Mouse (Mus musculus) spleen, adult 10 weeks (tissue): ENCODE data around the gene D5Ertd579e. TPM values are rescaled to one million over a fixed set of nuclear protein-coding genes. Genes with fewer than 3 reads are reported as not detected.

Source experiments
- polyA plus RNA-seq: library from polyadenylated mRNA; stranded (reverse); fragments of 350-450 nt; fragmentation: Illumina TruSeq; extraction: RNeasy Lipid Tissue Mini Kit (QIAGEN cat#74804); gene quantifications from one replicate; pipeline ENCODE4 v1.2.3, GENCODE M21; 2015; ENCODE audit warnings: low replicate concordance; ENCODE audit not compliant: insufficient read depth

D5Ertd579e gene
- polyA plus RNA-seq = 36.3 TPM

GRCm38 (mm10) chr5:36695461-36696231 lies at the start of gene D5Ertd579e:
Gene D5Ertd579e (minus strand): TSS chr5:36696024.

DNA sequence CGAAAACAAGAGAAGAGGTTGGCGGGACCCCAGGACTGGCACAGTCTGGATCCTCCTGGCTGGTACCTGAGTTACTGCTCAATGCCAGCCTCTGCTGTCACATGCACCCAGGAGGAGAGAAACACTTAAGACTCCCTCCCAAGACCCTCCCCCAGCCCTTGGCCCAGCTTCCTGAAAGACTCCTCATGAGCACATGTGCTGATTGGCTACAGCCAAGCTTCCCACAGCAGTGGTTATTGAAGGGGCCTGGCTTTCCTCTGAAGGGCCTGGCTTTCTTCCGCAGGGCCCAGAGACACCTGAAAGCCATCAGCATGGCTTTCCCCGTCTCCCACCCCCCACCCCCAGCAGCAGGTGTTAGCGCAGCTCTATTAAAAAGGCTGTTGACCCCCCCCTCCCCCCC lies 102.6 kb downstream of the D5Ertd579e start, which contains the start of gene Tbc1d14:
Gene Tbc1d14 (minus strand): TSS at position 101 of the 400 bp plus-strand sequence.

Other genes with a start within 250 kb of the D5Ertd579e start
- gene Grpel1, start 231.0 kb downstream of the D5Ertd579e start, polyA plus RNA-seq = 16.8 TPM
- 21.5 TPM for gene Tada2b, start 211.7 kb downstream of the D5Ertd579e start, polyA plus RNA-seq
- gene Ccdc96, start 211.4 kb downstream of the D5Ertd579e start, polyA plus RNA-seq = 0.12 TPM
- 73.0 TPM for gene Tbc1d14, start 102.7 kb downstream of the D5Ertd579e start, polyA plus RNA-seq
- gene Bloc1s4, start 52.6 kb upstream of the D5Ertd579e start, polyA plus RNA-seq = 13.2 TPM
- 252 TPM for gene Mrfap1, start 100.7 kb upstream of the D5Ertd579e start, polyA plus RNA-seq
- 11.8 TPM for gene Man2b2, start 134.6 kb upstream of the D5Ertd579e start, polyA plus RNA-seq
- gene Ppp2r2c, start 172.5 kb upstream of the D5Ertd579e start, polyA plus RNA-seq = not detected